Mouse (Mus musculus): ENCODE data around the gene Sde2. TPM values are rescaled to one million over a fixed set of nuclear protein-coding genes. Genes with fewer than 3 reads are reported as not detected.

Gene Sde2
- 10 to 100 TPM; 21.5 to 22.9 TPM for total RNA-seq (2021)
- long read RNA-seq, experiment 1, transcript Sde2-201 (7 exons, 3,213 nt) = major isoform, 45 of 47 reads
- long read RNA-seq, experiment 1, partial matches to known transcripts = 1 of 47 reads
- long read RNA-seq, experiment 1, other reads (novel, unspliced or antisense) = 1 of 47 reads
- long read RNA-seq, experiment 2, transcript Sde2-201 (7 exons, 3,213 nt) = major isoform, 80 of 91 reads
- long read RNA-seq, experiment 2, partial matches to known transcripts = 10 of 91 reads
- long read RNA-seq, experiment 2, other reads (novel, unspliced or antisense) = 0 of 91 reads

DNA sequence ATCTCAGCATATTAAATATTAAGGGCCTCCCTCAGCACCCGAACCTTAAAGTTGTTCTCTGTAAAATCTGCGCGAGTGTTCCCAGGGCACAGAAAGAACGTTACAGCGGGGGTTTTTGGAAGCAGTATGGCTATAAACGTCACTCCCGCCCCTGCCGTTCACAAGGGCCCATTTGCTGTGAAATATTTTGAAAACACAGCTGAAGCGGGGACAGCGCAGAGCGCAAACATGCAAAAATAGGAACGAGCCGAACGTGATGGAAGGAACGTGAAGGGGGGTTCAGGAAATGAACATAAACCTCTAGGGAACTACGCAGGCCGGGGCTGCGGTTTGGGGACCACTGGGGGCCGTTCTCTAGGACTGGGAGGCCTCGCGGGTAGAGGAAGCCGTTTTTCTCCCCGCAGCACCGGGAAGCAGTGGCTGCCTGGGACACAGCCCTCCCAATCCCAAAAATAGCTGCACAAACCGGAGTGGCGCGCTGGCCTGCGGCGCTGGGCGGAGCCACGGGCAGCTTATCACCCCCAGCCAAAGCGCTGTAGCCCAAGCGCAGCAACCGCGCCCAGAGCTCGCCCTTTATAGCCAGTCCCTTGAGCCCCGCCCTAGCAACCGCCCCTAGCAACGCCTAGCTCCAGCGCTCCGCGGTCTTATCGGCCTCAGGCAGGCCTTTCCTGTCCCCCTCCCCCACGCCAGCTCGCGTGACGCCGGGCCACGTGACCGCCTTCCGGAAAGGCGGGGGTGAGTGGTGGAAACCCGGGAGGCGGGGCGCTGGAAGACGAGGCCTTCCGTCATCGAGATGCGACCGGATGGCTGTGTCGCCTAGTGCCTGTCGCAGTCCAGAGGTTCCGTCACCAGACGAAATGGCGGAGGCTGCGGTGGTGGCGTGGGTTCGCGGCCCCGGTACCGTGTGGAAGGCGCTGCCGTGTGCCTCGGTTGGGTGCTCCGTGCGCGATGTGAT lies at the start of gene Sde2:
Gene Sde2, plus strand, starts transcription at position 812 of the 955 bp plus-strand sequence.
- peak; percentile 100 for DNase-seq (ENCODE audit: low spot score in 2 of 2)

DNA sequence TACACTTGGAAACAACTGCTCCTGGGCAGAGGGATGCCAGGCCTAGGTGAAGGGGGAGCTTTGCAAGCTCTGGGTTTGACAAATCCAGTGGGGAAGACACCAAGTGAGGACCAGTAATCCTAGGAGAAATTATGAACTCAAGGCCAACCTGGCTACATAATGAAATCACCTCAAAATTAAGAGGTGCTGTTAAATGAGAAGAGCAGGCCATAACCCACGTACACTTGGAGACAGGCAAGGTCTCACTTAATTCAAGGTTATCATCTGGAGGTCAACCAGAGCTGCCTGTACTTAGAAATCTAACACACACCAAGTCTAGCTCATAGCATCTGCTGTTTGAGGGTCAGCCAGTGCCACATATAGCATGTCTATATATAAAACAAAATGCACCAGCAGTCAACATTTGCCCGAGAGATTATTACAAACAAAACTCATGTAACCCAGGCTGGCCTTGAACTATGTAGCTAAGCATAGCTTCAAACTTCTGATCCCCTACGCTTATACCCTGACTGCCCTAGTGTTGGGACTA lies 49.4 kb upstream of the Sde2 start:
- no peak for DNase-seq (ENCODE audit: low spot score in 2 of 2)

DNA sequence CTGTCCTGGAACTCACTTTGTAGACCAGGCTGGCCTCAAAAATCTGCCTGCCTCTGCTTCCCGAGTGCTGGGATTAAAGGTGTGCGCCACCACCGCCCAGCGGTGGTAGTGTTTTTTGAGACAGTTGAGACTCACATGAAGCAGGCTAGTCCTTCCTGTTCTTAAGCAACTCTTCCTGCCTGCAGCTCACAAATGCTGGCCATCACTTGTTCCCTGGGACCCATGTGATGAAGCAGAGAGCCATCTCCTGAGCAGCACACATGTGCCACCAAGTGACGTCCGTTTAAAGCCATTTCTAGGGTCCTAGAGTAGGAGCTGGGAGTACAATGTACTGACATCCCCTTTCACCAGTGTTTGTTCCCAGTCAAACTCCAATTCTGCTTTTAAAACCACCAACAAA lies 47.0 kb upstream of the Sde2 start:
- no peak for DNase-seq (ENCODE audit: low spot score in 2 of 2)

DNA sequence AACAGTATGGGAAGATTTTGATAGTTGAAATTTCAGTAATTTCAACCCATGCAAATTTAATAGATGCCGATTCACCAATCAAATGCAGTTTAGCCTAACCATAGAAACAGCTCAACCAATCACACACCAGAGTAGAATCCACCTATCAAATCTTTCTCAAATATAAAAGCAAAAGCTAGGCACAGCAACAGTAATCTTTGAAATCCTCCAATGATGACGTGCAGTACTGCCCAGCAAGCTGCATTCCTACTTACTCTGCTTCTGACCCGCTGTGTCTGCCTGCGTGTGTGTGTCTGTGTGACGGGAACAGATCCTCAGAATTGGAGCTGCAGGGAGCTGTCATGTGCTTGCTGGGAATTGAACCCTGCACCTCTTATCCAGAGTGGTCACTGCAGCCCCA lies 42.1 kb upstream of the Sde2 start:
- DNase-seq (ENCODE audit: low spot score in 2 of 2) = no peak

DNA sequence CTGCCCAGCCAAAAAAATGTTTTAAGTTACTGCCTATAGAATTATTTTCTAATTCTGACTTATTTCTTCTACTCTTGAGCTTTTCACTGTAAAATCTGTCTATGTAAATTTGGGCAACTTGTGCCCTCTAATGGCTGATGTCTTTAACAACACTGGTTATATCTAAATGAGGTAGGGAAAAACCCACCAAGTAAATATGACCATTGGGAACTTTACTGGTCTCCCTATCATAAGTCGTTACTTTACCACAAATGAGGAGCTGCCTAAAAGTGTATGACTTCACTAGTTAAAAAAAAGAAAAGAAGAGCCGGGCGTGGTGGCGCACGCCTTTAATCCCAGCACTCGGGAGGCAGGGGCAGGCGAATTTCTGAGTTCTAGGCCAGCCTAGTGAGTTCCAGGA lies 40.0 kb upstream of the Sde2 start:
- DNase-seq (ENCODE audit: low spot score in 2 of 2) = no peak

DNA sequence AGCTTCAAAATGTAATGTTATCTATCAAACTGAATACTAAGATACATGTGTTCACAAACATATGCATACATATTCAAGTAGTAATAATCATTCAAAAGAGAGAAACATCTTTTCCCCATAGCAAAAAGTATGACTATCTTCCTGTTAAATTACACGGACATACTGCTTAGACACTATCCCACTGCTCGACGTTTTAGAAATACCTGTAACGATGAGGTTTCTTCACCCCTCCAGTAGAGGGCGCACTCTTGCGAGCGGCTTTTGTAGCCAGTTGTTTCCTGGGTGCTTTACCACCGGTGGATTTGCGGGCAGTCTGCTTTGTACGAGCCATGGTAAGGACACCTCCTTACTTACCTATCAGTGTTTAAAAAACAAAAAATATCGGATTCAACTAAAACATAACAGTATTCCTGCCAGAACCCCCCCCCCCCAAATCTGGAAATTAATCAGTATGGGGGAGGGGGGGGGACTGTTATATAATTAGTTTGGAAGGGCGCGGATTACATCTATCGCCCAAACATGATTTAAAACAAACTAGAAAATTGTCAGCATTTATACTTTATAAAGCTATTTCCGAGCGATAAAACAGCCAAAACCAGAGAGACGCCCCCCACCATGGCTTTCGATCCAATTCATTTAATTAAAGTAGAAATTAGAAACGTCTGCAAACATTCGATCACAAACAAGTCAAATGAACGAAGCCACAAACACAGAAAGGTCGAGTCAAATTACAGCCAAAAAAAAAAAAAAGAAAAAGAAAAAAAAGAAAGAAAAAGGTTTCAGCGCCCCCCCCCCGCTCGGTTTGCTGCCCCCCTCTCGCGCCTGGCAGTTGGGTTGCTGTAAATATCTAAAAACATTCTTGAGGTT lies 39.1 kb upstream of the Sde2 start:
- DNase-seq (ENCODE audit: low spot score in 2 of 2) = no peak

DNA sequence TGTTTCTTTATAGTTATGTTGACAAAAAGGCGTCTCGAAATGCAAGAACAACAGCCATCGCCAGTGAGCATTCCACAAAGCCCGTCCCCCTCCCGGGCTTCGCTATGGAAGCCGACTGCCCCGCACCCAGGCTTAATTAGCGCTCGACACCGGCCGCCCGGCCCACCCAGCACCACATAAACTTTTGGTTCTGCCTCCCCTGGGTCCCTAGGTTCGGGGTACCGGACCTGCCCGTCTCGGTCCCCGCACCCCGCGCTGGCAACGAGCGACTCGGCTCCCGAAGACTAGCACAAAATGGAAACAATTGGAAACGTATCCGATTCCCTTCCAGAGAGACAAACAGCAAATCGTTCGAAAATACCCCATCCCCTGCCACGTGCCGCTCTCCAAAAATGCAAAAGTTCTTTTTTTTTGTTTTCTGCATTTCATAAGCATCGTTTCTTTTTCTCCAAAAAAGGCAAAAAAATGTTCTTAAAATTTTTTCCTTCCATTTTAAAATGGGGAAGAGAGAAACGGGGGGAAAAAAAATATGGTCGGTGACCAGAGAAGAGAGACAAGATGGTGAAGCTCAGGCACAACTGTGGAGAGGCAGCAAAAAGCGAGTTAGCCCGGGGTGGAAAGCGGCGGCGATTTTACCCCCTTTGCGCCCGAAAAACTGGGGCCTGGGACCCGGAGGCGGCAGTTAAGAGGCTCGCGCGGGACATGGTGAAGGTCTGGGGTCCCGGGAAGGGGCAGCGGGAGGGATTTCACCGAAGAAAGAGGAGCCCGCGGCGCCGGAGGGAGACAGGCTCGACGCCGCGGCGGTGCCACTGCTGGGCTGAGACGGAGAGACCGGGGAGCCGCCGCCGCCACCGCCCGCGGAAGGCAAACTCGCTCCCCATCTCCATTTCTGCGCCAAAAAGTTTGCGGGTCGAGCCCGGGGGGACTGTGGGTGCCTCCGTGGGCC lies 38.2 kb upstream of the Sde2 start:
- peak; percentile 55 to 65 for DNase-seq (ENCODE audit: low spot score in 2 of 2)

DNA sequence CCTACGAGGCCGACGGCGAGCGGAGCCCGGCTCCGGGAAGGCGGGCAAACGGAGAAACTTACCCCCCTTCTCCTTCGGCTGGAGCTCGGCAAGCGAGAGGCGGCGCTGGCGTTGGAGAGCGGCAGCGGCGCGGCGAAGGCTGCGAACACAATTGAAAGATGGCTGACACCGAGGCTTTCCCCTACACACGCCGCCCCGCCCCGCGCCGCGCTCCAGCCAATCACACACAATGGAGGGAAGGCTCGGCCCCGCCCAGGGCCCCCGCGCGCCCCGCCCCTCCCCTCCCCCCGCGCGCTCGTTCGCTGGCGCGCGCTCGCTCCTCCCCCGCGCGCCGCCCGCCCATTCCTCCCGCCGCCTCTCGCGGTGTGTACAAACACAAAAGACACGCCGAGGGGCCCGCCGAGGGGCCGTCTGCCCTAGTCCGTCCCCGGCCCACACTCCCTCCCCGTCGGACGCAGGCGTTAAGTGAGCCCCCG lies 37.5 kb upstream of the Sde2 start:
- DNase-seq (ENCODE audit: low spot score in 2 of 2) = peak; percentile 98

DNA sequence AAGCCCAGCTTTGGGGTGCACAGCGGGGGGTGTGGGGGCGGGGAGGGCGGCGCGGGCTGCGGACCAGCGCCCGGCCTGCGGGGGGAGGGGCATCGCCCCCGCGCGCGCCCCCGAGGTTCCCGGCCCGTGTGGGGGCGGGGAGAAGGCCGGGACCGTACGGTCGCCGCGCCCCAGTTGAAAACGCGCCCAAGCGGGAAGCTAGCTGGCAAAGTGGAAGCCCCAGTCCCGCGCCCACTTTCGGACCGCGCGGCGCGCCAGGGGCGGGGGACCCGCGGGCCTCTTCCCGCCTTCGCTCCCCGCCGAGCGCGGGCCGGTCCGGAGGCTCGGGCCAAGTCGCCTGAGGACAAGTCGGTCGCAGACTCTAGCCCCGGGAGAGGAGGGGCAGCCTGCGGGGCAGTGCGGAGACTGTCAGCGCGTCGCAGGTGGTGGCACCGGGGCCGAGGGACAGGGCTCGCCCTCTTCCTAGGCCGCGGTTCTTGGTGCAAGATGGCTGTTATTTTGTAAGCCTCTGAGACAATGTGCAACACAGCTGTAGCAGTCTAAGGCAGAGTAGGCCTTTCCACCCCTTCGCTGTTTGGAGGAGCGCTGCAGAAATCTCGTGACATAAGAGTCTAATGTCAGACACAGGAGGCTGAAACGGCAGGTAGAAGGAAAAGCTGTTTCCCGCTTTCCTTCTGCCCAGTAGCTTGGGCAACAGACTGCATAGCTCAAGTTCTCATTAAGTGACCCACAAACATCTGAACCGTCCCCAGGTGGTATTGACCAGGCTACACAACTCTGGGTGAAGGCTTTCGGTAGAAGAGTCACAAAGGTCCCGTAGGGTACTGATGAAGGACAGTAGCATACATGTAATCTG lies 36.8 kb upstream of the Sde2 start, which contains the start of gene H3f3a:
Gene H3f3a, minus strand, starts transcription at position 59 of the 856 bp plus-strand sequence.
- peak; percentile 88 to 89 for DNase-seq (ENCODE audit: low spot score in 2 of 2)

DNA sequence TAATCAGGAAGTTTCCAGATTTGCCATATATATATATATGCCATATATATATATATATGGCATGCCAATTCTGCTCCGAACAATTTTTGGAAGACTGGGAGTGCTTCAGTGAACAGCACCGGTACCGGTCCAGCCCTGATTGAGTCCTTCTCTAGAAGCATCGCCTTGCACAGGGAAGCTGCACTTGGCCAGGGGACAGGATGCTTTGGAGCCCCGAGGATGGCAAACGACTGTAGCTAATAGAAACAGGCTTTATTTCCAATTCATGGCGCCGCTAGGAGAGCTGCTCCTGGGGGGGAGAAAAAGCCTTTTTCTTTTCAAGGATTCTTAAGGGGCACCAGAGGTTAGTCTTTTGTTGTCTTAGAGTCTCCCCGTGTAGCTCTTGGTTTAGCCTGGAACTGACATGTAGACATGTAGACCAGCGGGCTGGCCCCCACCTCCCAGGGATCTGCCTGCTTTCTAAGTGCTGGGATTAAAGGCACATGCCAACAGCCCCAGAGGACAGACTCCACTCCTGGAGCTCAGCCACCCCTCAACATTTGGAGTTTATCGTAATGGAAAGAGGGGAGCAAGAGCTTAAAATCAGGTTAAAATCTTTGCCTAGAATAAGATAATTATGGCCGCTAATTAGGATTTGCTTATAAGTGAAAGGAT lies 35.4 kb upstream of the Sde2 start:
- DNase-seq (ENCODE audit: low spot score in 2 of 2) = no peak

DNA sequence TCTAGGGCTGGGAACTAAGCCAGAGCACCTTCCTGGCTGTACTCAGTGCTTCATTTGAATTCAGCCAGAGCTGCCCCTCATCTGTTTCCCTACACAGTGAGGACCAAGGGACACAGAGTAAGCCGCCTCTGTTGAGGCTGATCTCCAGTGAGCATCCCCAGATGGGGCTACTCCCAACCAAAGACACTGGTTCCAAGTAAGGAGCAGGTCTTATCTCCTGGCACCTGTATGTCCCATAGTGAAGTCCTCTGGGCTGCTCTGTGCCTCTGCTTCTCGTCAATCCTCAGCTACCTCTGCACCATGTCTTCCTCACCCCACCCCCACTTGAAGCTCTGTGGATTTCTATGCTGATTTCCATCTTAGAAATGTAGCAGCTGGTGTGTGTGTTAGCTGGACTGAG lies 32.9 kb upstream of the Sde2 start:
- no peak for DNase-seq (ENCODE audit: low spot score in 2 of 2)

DNA sequence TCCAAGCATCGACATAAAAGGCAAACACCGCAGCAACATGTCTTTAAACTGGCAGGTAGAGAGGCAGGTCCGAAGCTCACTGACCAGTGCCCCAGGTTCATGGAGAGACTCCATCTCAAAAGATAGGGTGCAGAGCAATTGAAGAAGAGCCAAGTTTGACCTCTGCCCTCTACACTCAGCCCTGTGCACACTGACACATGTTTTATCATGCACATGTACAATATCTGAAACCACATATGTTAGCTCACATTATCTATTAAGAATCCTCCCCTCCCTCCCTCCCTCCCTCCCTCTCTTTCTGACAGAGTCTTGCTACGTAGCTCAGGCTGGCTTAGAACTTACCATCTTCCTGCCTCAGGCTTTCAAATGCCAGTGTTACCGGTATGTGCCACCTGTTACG lies 29.8 kb upstream of the Sde2 start:
- DNase-seq (ENCODE audit: low spot score in 2 of 2) = no peak

DNA sequence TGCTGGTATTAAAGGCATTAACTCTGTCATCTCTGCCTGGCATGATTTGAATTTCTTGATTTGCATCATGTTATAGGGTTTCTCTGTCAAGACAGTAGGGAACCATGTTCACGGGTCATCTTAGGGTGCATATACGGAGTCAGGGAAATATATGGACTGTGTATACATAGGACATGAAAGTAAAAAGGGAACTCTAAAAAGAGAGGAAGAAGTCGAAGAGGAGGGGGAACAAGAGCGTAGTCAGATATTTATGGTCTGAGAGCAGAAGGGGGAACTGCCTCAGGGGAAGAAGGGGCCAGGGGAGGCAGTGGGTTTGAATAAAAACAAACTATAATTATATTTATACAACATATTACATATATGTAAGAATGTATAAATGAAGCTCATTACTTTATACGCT lies 28.7 kb upstream of the Sde2 start:
- DNase-seq (ENCODE audit: low spot score in 2 of 2) = no peak

DNA sequence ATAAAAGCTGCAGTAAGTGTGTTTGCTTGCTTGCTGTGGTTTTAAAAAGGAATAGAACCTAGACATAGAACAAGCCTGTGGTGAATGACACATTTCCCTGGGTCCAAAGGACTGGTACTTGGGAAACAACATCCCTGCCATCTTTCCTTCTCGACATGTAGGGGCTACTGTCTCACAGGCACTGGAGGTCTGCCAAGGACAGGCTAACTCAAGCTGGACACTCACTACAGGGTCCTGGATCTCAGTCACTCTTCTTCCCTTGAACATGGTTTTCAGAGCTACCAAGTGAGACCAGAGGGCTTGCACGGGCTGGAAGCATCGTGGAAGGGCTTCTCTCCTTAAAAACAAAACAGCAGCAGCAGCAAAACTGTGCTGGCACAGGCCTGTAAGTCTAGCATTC lies 27.2 kb upstream of the Sde2 start:
- no peak for DNase-seq (ENCODE audit: low spot score in 2 of 2)

DNA sequence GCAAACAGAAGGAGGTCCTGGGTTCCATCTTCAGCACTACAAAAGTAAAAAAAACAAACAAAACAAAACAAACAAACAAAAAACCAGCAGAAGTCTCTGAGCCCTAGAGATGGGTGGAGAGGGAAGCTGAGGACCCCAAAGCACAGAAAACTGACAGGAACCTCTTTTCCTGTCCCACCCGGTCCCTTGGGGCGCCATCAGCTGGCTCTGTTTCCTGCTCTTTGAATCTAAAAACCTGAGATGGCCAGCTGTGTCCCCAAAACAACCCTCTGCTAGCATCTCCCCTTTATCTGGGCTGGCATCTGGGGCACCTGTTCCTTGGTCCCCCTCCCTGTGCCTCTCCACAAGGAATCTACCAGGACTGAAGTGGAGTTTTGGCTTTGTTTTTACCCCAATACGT lies 26.2 kb upstream of the Sde2 start:
- no peak for DNase-seq (ENCODE audit: low spot score in 2 of 2)

DNA sequence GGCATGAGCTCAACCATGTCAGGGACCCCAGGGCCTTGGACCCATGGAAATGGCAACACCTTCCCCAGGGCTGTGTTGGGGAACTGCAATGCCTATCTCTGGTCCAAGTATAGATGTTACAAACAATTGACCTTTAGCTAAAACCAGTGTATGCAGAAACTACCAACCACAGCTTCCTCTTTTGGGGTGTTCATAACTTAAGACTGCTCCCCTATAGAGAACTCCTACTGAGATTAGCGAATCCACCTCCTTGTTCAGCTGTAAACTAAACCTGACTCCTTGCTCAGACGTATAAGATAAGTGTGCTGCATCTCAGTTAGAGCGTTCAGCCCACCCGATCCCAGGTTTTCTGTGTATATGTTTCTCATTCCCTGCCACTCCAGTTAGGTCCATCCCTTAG lies 24.3 kb upstream of the Sde2 start:
- DNase-seq (ENCODE audit: low spot score in 2 of 2) = no peak

DNA sequence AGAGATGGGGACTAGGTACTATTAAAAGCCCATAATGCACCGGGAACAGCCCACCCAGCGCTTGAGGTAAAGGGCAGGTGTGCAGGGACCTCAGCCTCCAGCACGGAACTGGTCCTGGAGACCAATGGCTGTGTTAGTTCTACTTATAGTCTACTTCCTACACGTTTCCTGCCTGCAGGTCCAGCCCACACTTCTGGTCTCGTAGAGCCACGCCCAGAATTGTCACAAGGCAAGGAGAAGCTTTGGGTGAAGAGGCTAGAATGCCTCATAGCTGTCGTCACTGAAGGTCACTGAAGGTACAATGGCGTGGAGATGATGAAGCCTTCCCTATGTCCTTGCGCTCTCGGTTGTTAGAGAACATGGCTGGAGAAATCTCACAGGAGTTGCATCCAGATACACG lies 21.2 kb upstream of the Sde2 start:
- no peak for DNase-seq (ENCODE audit: low spot score in 2 of 2)

DNA sequence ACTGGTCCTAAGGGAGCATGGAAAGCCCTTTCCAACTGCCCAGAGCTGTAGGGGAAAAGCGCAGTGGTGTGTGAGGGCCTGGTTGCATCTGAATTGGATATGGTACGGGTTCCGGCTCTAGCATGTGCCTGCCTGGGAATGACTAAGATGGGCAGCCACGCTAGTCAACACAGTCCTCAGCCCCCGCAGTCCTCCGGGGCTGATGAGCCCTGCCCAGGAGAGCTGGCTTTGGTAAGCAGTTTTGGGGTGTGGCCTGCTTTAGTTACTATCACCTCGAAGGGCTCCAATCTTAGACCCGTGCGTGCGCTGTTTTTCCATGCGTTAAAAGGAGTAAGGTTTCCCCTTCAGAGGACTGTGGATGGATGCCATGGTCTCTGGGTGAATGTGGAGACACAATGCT lies 20.8 kb upstream of the Sde2 start:
- DNase-seq (ENCODE audit: low spot score in 2 of 2) = no peak
